Mouse (Mus musculus) G1E (cell line): Measurements from ENCODE around the gene Arrdc1. TPM values are rescaled to one million over a fixed set of nuclear protein-coding genes. Genes with fewer than 3 reads are reported as not detected.
"Not testable (repeated sequence)": the region's sequence is repeated elsewhere in the genome, so short reads cannot be mapped to it uniquely, and the experiment has no call there.

Source experiments
- ATAC-seq: 2 replicates; pipeline ENCODE4 v1.8.0; 2016; ENCODE audit warnings: mild to moderate bottlenecking; ENCODE audit not compliant: insufficient number of reproducible peaks, poor library complexity, low FRiP score, severe bottlenecking; ENCODE audit errors: extremely low read depth
- DNase-seq: peaks from one replicate; pipeline ENCODE4 v3.0.0; 2012; ENCODE audit warnings: low spot score
- H3K27me3 ChIP-seq: 2 replicates; pipeline ENCODE4 v1.6.1; 2012; ENCODE audit warnings: mild to moderate bottlenecking, low read length, inconsistent platforms; ENCODE audit not compliant: insufficient read depth
- H3K36me3 ChIP-seq: replicated peaks from 2 replicates; pipeline ENCODE3; 2012; ENCODE audit warnings: mild to moderate bottlenecking, inconsistent platforms
- H3K4me1 ChIP-seq: 2 replicates; pipeline ENCODE4 v1.6.1; 2012; ENCODE audit warnings: low read depth, low read length, inconsistent platforms, mixed read lengths; ENCODE audit not compliant: insufficient read depth
- H3K4me3 ChIP-seq: 2 replicates; pipeline ENCODE4 v1.5.1; 2012; ENCODE audit warnings: low read depth, mild to moderate bottlenecking, inconsistent platforms, low read length, moderate library complexity, mixed read lengths
- H3K9me3 ChIP-seq: replicated peaks from 2 replicates; pipeline ENCODE4 v1.6.1; 2012; ENCODE audit warnings: inconsistent platforms
- CTCF ChIP-seq: IDR thresholded peaks from 2 replicates; pipeline ENCODE4 v1.5.1; 2012; ENCODE audit warnings: low read depth, low read length, inconsistent platforms, mixed read lengths
- GATA1 ChIP-seq: IDR thresholded peaks from 2 replicates; pipeline ENCODE4 v1.6.1; 2012; ENCODE audit warnings: borderline replicate concordance, low read length, inconsistent platforms, mixed read lengths
- GATA2 ChIP-seq: IDR thresholded peaks from 2 replicates; pipeline ENCODE4 v1.6.1; 2012; ENCODE audit warnings: low read depth, low read length, inconsistent platforms, borderline replicate concordance
- POLR2AphosphoS5 ChIP-seq: IDR thresholded peaks from 2 replicates; pipeline ENCODE4 v1.6.1; 2012; ENCODE audit warnings: low read depth, low read length, inconsistent platforms; ENCODE audit not compliant: insufficient replicate concordance
- TAL1 ChIP-seq: conservative IDR thresholded peaks from 2 replicates; pipeline ENCODE4 v1.6.1; 2012; ENCODE audit warnings: low read depth, low read length, inconsistent platforms, mixed read lengths
- polyA plus RNA-seq: library from polyadenylated mRNA; stranded (reverse); fragments of >175 nt; gene quantifications from 2 replicates; pipeline ENCODE4 v1.2.3, GENCODE M21; 2012
- total RNA-seq, 2 experiments: library from RNA; stranded (forward) in 1 of 2; stranded (reverse) in 1 of 2; fragments of 200-1000 nt in 1 of 2; fragments of >200 nt in 1 of 2; fragmentation: Nextera tagmentation in 1 of 2; gene quantifications; 2 replicates each; pipeline ENCODE4 v1.2.3; 2014 to 2017

Arrdc1 gene
- total and polyA plus RNA-seq, 3 experiments: 41.1 to 51.6 (median 51.1) TPM

DNA sequence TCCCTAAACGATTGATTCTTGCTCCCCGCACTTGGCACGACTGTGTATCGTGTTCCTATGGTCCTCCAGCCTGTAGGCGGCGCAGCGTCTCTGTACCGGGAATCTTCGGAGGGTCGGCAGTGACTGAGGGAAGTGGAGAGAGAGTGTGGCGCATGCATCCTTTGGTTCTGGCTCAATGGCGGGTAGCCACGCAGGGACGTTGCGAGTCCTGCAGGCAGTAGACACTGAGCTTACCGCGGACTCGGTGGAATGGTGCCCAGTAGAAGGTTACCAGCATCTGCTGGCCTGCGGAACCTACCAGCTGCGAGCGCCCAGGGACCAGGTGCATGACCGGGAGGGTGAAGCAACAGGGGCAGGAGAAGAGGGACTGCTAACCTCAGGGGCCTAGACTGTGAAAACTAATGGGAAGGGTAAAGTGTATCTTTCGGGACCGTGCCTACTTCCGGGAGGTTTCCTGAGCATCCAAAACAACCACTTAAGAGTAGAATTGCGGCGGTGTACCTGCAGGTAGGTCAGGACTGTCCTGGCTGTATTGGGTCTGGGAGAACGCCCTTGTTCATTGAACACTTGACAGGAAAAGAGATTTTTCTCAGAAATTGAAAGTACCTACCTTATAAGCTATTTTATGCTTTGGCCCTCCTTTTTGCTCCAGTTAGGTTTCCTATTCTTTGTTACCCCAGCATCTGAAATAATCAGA, 27.4 kb upstream of the Arrdc1 start, which contains the start of gene Dph7:
TSS of gene Dph7 (plus strand) at position 97 of the 697 bp plus-strand sequence.
- DNase-seq: peak; percentile 65
- H3K36me3 ChIP-seq: peaks cover 87% of the 10 kb centered on the region
- ATAC-seq: peak; percentile 84
- peaks cover 28% of the 10 kb centered on the region for H3K4me1 ChIP-seq
- peak; percentile 82 for TF ChIP-seq CTCF
- peak; percentile 81; the same call in 1 of the 2 replicates for TF ChIP-seq POLR2AphosphoS5
- TF ChIP-seq GATA2: no peak
- H3K4me3 ChIP-seq: peak within 1 kb of the TSS; percentile 96
- no peaks in the 10 kb centered on the region for H3K27me3 ChIP-seq
- H3K9me3 ChIP-seq: no peaks in the 10 kb centered on the region

DNA sequence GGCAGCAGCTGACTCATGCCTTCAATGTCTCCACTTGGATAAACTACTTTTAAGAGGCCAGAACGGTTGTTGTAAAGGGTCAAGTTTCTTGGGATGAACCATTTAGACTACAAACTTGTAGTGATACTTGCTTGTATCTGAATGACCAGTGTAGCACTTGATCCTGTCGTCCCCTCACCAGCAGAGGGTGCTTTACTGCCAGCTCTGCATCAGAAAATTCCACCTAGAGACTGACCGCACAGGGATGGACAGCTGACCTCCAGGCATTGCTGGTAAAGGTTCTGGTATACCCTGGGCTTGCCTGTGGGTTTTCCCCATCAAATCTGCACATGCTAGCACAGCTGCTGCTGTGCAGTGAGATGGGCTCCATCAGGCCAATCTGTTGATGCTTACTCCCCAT, 25.9 kb upstream of the Arrdc1 start:
- H3K4me3 ChIP-seq: no peak overlapping the region
- no peak for DNase-seq
- peaks cover 39% of the 10 kb centered on the region for H3K4me1 ChIP-seq
- ATAC-seq: no peak
- peaks cover 86% of the 10 kb centered on the region for H3K36me3 ChIP-seq
- no peaks in the 10 kb centered on the region for H3K9me3 ChIP-seq
- H3K27me3 ChIP-seq: no peaks in the 10 kb centered on the region
- TF ChIP-seq TAL1 (no peak), GATA2 (no peak), POLR2AphosphoS5 (no peak), GATA1 (no peak), CTCF (no peak)

DNA sequence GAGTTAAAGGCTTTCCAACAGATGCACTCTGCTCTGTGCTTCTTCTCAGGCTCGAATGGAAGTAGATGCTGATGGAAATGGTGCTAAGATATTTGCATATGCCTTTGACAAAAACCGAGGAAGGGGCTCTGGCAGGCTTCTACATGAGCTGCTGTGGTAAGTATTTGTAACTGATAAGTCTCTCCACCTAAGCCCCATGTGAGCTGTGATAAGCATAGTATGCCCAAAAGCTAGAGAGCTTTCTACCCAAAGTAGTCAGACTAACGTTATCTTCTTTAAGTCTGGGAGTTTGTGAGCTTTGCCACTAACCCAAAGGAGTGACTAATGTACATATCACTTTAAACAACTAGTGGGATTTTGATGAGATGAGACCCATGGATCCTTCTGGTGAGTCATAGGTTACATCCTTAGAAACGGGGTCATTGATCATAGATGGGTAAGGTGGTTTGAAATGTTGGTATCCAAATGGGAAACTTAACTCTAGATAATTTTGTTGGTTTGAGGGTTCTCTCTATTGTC, 17.5 kb upstream of the Arrdc1 start:
- Histone ChIP-seq H3K36me3 (peaks cover 61% of the 10 kb centered on the region), H3K4me3 (no peak overlapping the region), H3K27me3 (no peaks in the 10 kb centered on the region), H3K9me3 (no peaks in the 10 kb centered on the region), H3K4me1 (peaks cover 67% of the 10 kb centered on the region)
- DNase-seq (no peak), ATAC-seq (no peak)
- TF ChIP-seq TAL1: no peak
- no peak for TF ChIP-seq POLR2AphosphoS5
- TF ChIP-seq GATA2: no peak
- TF ChIP-seq CTCF: no peak
- no peak for TF ChIP-seq GATA1

DNA sequence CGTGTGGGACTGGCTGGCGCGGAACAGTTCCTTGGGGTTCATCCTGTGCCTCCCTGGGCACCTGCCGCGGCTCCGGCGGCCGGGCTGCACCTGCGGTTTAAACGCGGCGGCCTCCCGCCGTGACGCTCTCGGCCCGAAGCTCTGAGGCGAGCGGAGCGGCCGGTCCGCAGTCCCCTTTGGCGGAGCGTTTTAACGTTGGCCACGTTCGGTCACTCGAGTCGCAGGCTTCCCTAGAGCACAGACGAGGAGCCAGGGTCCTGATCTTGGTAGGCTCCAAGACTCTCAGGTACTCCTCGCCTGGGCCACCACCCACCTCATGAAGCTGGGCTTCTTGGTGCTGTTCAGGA, 15.1 kb upstream of the Arrdc1 start:
- DNase-seq: no peak
- Histone ChIP-seq H3K4me3 (peak overlapping the region; percentile 99), H3K27me3 (no peaks in the 10 kb centered on the region), H3K9me3 (no peaks in the 10 kb centered on the region), H3K36me3 (peaks cover 40% of the 10 kb centered on the region), H3K4me1 (peaks cover 50% of the 10 kb centered on the region)
- ATAC-seq: no peak
- no peak for TF ChIP-seq CTCF

DNA sequence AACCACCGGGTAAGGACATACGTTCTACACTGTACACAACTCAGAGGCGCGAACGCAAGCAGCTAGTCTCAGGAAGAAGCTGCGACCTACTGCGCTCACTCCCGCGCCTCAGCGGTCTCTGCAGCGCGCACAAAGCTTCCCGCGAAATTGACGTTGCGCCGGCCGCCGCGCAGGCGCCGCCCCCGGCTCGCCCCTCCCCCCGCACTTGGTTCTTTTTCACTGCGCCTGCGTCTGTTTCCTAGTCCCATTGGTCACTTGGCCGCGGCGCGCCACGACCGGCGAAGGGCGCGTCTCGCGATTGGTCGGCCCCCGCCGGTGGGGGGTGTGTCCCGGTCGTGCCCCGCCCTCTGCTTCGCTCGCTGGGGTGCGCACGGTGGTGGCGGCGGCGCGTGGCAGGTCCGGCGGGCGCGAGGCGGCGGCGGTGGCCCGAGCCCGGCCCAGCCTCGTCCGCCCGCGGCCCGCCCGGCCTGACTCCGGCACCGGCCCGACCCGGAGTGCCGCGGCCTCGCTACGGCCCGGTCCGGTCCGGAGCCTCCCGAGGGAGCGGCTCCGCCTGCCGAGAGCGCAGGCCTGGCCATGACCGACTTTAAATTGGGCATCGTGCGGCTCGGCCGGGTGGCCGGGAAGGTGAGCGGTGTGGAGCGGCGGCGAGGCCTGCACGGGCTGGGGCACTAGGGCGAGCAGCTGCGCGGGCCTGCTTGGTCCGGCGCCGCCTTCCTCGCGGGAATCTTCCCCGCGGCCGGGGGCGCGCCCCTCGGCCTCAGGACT, 14.6 kb upstream of the Arrdc1 start, which contains the start of gene Zmynd19:
TSS of gene Zmynd19 (plus strand) at position 372 of the 768 bp plus-strand sequence.
- H3K4me1 ChIP-seq: peaks cover 44% of the 10 kb centered on the region
- peak; percentile 97 for DNase-seq
- H3K36me3 ChIP-seq: peaks cover 34% of the 10 kb centered on the region
- H3K4me3 ChIP-seq: peak within 1 kb of the TSS; percentile 99
- H3K9me3 ChIP-seq: no peaks in the 10 kb centered on the region
- TF ChIP-seq TAL1 (no peak), CTCF (no peak), GATA2 (no peak), POLR2AphosphoS5 (no peak), GATA1 (no peak)
- no peaks in the 10 kb centered on the region for H3K27me3 ChIP-seq
- peak; percentile 85 for ATAC-seq

DNA sequence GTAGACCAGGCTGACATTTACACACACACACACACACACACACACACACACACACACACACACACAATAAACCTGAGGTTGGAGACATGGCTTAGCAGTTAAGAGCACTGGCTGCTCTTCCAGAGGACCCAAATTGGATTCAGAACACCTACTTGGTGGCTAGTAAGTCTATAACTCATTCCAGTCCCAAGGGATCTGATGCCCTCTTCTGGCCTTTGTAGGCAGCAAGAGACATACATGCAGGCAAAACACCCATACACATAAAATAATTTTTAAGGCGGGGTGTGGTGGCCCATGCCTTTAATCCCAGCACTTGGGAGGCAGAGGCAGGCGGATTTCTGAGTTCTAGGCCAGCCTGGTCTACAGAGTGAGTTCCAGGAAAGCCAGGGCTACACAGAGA, 9.3 kb upstream of the Arrdc1 start:
- not testable (repeated sequence) for H3K36me3 ChIP-seq, H3K27me3 ChIP-seq, ATAC-seq, H3K9me3 ChIP-seq, H3K4me3 ChIP-seq, DNase-seq
- peaks cover 10% of the 10 kb centered on the region for H3K4me1 ChIP-seq
